Mouse (Mus musculus) frontal cortex, postnatal 25 days (tissue): ENCODE results near the gene AI597479.

Source experiments
- DNase-seq, 2 experiments: peaks; one replicate each; pipeline ENCODE4 v3.0.0; 2022; ENCODE audit warnings: low spot score in 2 of 2

The AI597479 gene

GRCm38 (mm10) chr1:43159429-43159828 lies 60.9 kb downstream of the AI597479 start:
- no peak for DNase-seq

- no peak for DNase-seq
These were observed 63.9 kb downstream of the AI597479 start for GRCm38 (mm10) chr1:43162394-43162793.

GRCm38 (mm10) chr1:43163084-43163466 lies 64.6 kb downstream of the AI597479 start:
- no peak for DNase-seq

- peak; percentile 43 to 46 for DNase-seq
These were observed 65.2 kb downstream of the AI597479 start for GRCm38 (mm10) chr1:43163467-43164418.

GRCm38 (mm10) chr1:43164582-43164981 lies 66.1 kb downstream of the AI597479 start:
- DNase-seq, result no peak
